Mouse (Mus musculus): Measurements from ENCODE around the gene Dpf3.

The Dpf3 gene

DNA sequence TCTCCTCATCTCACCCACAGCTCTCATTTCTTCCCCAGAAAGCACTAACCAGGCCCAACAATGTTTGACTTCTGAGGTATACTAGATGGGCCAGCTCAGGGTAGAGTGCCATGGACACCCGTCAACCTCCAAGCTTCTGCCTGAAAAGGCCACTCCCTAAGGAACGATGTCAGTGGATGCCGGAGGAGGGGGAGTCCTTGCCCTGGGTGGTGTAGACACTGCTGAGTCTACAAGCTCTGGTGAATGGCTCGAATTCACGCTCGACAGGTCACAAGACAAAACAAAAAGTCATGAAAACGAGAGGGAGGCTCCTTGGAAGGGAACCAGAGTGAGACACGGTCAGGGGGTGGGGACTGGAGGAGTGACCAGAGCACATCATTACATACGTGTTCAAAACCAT, 17.4 kb downstream of the Dpf3 start:
- no peak for DNase-seq (ENCODE audit: low read depth, low spot score)

DNA sequence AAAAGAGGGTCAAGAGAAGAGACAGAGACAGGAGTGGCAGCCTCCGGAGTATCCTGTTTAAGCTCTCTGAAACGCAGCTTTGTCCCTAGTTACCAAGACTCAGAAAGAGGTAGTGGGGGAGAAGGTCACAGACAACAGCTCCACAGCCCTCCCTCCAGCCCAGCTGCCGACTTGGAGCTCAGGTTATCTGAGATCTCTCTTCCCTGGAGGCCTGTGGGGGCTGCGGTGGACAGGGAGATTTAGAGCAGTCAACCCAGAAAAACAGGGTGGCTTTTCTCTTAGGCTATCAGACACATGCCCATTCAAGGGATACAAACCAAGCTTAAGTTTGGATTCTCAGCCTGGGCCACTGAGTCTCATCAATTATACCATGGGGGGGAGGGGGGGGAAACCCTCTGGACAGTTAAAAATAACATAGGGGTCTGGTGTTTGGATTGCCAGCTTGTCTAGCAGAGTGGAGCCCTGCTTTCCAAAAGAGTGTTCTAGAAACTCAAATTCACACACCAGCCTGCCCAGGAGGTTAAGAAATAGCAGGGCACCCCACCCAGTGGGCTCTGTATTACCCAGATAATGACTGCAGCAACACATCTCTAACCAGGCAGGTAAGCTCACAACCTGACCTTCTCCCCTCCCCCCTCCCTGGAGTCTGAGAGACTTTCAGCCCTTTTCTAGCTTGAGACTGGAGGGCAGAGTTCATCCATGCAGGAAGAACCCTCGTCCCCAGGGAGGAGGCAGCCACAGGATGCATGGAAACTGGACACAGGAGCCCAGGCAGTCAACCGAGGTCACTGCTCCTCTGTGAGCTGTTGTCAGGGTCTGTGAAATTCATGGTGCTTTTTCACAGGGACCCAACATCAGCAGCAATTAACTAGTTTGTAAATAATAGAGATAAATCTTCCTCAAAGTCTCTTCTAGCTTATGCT, 20.7 kb downstream of the Dpf3 start:
- DNase-seq (ENCODE audit: low read depth, low spot score): no peak

DNA sequence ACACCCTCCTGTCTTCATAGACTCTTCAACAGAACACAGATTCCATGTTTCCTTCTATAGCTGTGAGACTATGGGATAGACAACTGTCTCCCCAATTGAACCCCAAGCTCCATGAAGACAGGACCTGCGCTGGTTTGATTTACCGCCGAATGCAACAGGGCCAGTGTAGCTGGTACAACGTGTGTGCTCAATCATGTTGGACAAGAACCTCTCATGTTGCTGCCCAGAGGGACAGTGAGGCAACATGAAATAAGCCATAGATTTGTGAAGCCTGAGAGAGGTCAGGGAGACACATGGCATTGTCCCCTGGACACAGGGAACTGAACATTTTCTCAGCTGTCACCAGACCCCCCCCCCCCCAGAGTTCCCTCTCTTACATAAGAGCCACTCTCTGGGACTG, 21.5 kb downstream of the Dpf3 start:
- no peak for DNase-seq (ENCODE audit: low read depth, low spot score)

DNA sequence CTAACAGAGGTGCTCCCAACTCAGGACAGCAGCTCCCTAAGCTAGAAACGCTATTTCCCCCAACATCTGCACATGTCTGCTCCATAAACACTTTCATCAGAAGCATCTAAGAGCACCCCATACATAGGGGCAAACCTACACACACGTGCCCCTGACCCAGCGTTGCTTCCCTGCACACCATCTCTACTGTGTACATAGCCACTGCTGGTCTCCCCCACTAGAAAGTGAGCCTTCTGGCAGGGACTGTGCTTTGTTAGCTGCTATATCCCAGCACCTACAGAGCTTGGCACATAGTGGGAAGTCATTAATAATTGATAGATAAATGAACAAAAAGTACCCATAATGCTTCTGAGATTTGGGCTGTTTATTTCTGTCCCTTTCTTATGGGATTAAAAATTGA, 27.2 kb downstream of the Dpf3 start:
- DNase-seq (ENCODE audit: low read depth, low spot score): no peak

DNA sequence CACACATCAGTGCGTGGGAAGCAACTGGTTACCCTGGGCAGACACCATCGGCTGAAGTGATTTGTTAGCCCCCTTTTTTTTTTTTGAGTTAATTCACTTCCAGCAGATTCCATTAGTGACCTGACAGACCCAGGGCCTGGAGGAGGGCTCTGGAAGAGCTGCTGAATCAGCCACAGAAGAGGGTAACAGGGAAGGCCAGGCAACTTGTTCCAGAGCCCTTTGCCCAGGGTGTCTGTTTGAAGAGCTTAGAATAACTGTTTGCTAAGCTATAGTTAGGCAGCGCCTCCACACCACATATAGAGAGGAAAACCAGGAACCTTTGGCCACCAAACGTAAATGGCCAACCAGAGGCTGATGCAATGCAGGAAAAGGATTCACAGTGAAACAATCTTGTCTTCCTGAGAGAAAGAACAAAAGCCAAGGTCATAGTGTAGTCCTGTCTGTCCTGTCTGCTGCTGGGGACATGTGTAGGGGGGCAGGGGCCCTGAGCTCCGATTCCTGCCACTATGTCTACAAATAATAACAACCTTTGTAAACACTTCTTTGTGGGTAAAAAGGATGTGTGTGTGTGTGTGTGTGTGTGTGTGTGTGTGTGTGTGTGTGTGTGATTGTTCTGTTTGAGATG, 32.7 kb downstream of the Dpf3 start:
- no peak for DNase-seq (ENCODE audit: low read depth, low spot score)

DNA sequence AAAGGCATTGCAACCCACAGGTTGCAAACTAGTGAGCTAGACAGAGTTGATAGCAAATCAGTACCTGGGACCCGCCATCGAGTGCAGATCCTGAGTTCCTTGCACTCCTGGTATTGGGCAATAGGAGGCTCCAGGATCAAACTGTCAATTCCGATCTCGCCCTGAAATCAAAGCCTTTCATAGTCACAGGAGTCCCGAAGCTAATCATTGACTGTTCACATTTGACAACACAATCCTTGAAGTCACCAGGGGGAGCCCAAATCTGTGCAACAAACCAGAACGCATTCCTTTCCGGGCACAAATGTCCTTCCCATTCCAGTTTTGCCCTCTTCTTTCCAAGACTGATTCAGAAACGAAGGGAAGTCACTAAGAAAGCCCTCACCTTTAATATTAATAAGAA, 35.7 kb downstream of the Dpf3 start:
- DNase-seq (ENCODE audit: low read depth, low spot score): no peak

DNA sequence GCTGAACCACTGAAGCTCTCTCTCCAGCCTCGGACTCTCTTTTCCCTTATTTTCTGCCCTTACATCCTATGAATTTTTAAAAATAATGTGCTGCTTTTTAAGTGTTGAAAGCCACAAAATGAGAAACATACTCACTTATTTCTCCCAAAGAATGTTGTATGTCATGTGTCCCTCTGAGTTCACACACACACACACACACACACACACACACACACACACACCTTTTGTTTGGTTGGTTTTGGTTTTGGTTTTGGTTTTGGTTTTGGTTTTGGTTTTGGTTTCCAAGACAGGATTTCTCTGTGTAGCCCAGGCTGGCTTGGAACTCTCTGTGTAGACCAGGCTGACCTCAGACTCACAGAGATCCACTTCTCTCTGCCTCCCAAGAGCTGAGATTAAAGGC, 37.0 kb downstream of the Dpf3 start:
- DNase-seq (ENCODE audit: low read depth, low spot score): no peak

DNA sequence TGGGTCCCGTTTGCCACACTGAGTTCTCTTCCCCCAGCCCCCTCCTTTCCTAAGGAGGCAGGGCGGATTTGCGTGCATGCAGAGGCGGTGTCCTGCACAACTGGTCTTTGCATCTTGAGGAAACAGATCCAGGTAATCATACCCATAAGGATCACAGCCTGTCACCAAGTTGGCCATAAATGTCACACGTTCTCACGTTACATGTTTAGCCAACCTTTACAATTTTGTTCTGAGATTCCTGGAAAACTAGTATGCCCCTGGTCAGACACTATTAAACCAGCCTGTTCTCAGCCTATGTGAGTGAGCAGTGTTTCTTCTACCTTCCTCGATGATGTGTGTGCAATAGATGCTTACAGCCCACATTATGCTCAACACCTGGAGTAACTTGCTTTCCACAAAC, 38.3 kb downstream of the Dpf3 start:
- no peak for DNase-seq (ENCODE audit: low read depth, low spot score)

DNA sequence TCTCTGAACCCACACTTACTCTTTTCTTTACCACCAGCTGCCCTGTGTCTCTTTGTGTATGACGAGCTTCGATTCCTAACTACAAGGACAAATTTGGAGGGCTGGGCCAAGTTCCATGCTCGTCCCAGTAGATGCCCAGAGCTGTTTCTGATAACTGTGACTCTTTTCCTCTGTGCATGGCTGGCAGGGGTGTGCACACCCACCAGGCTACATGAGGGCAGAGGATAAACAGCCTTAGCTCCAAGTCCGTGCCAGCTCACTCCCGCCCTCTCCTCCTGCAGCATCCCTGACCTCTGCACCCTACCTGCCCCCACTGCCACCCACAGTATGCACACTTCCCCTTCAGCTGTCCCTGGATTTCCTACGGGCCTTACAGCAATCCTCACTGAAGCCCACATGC, 41.9 kb downstream of the Dpf3 start:
- DNase-seq (ENCODE audit: low read depth, low spot score): no peak

DNA sequence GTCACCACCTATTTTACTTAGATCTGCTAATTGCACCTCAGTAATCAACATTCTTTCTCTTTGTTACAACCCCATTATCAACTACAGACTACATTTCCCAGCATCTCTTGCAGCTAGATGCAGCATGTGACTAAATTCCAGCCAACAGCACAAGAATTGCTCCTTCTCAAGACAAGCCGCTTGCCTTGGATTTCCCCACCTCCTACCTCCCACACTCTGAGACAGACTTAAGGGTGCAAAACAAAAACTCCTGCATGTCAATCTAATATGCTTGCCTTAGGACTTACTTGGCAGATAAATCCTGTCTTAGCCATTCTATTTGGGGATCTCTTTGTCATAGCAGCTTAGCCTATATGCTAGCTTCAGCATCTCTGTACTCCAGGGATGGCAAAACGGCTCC, 43.1 kb downstream of the Dpf3 start:
- no peak for DNase-seq (ENCODE audit: low read depth, low spot score)

DNA sequence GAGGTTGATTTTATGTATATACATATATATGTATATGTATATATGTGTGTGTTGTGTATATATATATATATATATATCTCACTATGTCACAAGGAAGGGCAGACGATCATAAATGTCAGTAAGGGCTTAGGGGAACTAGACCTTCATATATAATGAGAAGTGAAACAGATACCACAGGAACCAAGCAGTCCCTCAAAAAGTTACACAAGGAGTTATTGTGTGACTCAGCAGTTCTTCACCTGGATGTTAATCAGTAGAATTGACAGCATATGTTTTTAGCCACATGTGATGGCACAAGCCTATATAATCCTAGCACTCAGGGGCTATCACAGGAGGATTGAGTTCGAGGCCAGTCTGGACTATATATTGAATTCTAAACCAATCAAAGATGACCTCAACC, 49.5 kb downstream of the Dpf3 start:
- DNase-seq (ENCODE audit: low read depth, low spot score): no peak

DNA sequence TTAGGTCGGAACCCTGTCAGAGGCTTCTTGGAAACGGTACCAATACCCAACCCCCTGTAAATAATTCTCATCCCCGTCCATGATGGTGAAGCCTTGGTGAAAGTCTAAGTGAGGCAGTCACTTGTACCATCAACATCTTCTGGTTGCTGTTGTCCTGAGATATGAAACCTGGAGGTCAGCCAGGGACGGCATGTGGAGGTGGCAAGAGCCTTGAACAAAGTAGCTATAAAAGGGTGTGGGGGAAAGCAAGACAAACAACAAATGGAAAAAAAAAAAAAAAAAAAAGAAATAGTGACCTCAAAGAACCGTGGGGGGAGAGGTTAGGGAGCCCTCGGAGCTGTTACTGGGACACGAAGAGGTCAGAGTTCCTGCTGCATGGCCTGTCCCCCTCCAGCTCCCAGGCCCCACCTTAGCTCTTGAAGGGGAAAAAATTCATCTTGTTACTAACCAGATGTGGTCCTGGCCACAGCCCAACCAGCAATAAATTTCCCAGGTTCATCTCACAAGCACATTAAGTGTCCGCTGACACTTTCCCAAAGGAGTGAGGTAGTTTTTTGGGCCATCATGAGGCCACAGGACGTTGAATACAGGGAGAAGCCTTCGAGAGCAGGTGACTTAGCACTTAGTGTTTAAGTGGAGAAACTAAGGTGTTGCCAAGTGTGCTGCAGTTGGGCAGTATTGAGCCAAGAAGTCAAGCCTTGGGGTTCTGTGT, 53.4 kb downstream of the Dpf3 start:
- no peak for DNase-seq (ENCODE audit: low read depth, low spot score)

DNA sequence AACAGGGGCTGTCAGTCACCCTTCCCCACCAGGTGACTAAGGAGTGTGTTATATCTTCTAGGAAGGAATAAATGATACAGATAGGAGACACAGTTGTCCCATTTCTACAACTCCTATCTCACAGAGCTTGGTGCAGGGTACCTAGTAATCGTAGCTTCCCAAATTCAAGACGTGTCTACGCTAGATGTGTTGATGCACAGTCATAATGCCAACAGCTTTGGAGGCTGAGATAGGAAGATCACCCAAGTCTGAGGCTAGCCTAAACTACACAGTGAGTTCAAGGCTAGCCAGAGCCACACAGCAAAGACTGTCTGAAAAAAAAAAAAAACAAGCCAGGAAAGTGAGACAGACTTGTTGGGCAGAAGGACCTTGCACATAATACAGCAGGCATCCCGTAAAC, 54.1 kb downstream of the Dpf3 start:
- no peak for DNase-seq (ENCODE audit: low read depth, low spot score)

DNA sequence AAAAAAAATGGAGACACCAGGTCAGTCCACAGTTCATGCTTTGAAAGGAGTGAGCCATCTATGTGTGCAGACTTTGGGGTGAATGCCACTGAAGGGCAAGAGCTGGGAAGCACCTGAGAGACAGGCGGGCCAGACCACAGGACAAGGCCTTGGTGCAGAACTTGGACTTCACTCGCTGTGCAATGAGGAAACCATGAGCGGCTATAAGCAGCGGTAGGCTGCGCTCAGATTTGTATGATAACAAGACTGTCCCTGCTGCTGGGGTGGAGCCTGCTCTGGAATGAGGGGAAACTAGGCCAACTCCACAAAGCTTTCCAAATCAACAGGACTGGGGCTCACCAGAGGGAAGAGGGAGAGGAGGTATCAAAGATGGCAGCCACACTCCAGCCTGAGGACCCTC, 57.3 kb downstream of the Dpf3 start:
- DNase-seq (ENCODE audit: low read depth, low spot score): no peak

DNA sequence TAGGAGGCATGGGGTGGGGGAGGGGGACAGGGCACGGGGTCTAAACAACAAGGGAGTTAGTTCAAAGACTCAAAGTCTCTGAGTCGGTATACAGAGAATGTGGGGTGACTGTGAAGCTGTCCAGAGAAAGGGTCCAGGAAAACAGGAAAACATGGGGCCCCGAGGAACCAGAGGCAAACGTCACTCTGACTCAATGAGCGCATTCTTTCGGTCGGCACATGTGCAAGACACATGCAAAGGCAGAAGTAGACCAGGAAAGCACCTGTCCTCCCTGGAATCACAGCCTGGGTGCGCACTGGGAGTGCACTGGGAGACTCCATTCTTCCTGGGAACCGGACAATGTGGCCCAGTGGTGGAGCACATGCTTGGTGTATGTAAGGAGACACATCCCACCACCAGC, 59.5 kb downstream of the Dpf3 start:
- no peak for DNase-seq (ENCODE audit: low read depth, low spot score)

DNA sequence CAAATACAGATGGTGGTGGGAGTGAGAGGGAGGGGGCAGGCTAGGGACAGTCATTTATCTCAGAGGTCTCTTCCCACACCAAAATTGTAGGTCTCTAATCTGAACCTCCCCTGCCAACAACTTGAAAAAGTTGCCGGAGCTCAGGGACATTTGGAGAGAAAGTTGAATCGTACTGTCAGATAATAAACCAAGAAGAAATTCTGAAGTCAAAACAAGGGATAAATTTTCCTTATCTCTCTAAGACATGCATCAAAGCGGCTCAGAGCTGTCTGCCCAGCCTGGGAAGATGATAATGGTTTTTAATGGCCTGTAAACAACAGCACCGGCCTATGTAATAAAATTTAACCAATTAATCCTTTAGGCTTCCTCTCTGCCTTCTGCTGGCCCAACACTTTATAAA, 59.9 kb downstream of the Dpf3 start:
- no peak for DNase-seq (ENCODE audit: low read depth, low spot score)

DNA sequence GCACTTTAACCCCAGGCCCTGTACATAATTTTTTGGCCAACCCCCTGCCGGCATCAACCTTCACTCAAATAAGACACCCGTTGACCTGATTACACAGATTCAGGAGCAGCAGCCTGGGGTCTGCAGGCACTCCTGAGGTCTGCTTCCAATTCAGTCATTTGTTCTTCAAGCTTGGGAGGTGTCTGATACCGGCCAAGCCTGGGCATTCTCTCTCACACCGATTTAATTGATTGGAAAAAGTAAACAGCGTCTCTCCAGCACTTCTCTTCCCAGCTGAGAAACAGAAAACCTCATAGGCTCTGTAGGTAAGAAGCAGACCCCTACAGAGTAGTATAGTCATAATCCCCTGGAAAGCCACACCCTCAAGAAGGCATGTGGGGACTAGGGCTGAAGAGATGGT, 61.2 kb downstream of the Dpf3 start:
- no peak for DNase-seq (ENCODE audit: low read depth, low spot score)

DNA sequence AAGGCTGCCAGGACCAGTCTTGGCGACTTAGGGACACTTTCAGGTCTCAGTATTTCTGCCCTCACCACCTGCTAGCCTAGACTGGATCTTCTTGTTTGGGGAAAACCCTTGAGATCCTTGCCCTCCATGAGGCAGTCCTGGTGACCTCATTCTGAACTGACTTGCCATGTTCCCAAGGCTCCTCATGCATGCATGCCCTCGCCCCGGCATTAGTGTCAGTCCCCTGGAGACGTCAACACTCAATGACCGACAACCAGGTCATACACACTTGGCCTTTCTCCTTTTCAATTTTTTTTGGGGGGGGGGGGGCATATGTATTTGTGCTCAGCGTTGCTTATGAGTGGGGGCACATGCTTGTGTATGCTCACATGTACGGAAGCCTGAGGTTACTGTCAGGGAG, 61.8 kb downstream of the Dpf3 start:
- no peak for DNase-seq (ENCODE audit: low read depth, low spot score)

DNA sequence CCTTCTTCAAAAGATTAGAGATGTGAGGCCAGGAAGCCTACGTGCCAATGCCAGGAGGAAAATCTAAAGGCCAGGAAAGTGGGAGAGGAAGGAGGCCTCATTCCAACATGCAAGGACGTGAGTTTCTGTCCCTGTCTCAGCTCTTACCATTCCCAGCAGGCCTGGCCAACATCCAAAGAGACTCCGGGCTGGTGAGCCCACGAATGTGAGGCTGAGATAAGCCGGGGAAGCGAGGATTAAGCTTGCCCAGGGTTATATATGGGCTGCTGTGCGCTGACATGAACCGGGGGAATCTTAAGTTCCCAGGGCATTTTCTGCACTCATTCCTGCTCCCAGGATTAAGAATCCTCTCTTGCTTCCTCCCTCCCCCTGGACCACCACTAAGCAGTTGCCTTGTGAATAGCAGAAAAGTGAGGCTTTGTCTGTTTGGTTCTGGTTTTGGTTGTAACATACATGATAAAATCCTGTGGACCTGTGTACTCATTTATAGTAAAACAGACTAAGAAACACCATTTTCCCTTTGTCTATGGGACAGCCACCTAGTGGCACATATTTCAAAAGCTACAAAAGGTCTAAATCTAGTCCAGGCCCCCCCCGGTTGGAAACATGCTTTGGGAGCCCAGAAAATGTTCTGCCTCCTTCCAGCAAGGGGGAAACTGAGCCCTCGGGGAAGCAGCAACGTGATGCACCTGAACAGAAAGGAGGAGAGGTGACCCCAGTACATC, 62.6 kb downstream of the Dpf3 start:
- no peak for DNase-seq (ENCODE audit: low read depth, low spot score)

DNA sequence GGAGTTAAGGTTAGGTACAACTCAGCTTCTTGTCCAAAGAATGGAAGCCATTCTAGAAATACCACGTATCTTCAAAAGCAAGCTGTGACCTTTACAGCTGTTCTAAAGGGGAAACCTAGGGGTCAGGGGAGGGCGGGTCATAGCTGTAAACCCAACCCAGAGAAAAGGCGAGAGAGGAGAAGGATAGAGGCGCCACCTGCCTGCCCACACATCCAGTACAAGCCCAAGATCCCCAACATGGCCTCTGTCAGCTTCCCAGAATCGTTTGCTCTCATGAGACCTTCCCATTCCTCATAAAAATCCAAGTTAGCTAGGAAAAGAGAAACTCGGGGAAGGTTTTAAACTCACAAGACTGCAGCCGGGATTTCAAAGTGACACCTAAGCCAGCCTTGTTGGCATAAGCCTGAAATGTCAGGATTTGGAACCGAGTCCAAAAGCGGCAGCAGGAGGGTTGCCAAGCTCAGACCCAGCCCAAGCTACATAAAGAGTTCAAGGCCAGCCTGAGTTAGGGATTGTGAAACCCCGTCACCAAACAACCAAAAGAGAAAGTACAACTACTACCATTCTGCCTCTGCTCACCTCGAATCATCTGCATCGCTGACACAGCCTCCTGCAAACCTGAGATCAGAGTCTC, 63.3 kb downstream of the Dpf3 start:
- no peak for DNase-seq (ENCODE audit: low read depth, low spot score)

DNA sequence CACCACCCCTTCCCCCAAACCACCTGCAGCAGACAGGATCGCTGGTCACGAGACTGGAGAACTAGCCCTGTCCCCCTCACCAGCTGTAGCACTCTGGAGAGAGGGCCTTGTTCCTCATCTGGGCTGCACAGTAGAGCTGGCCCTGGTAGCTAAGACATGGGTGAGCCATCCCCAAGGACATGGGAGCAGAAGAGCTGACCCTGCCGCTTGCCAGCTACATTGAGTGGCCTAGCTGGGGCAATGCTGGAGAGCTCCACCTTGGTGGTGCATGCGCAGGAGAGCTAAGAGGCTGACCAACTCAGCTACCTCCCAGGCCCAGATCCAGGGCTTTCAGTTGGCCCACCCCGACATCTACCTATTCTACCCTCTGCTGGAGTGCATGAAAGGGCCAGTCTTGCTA, 67.2 kb downstream of the Dpf3 start:
- no peak for DNase-seq (ENCODE audit: low read depth, low spot score)

DNA sequence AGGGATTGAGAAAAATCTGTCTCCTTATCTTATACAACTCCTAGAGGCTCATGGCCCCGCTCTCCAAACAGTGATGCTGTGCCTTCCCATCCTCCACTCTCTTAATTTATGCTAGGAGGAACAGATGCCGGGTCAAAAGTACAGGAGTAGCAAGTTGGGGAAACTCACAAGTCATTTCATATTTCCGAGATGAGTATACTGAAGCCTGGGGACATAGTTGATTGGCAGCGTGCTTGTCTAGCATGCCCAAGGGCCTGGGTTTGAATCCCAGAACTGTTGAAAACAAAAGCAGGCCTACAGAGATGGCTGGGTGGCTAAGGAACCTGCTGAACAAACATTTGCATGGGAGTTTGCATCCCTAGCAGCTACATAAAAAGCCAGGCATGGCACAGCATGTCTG, 72.3 kb downstream of the Dpf3 start:
- DNase-seq (ENCODE audit: low read depth, low spot score): no peak

Data from WW6 (cell line).